Mouse (Mus musculus) neural tube, embryonic 13.5 days (tissue): ENCODE results near the gene Fam131a. TPM values are rescaled to one million over a fixed set of nuclear protein-coding genes. Genes with fewer than 3 reads are reported as not detected.

Source experiments
- ATAC-seq: fragments of 200-750 bp; cut with Nextera tagmentation; 2 replicates; pipeline ENCODE4 v1.8.0; 2017; ENCODE audit warnings: low read depth, mild to moderate bottlenecking, moderate TSS enrichment, moderate library complexity
- H3K27ac ChIP-seq: fragments of 300-500 bp; sonication (generic); replicated peaks from 2 replicates; pipeline ENCODE4 v1.5.1; 2015; ENCODE audit warnings: moderate library complexity, mild to moderate bottlenecking, inconsistent platforms
- H3K27me3 ChIP-seq: fragments of 300-500 bp; sonication (generic); 2 replicates; pipeline ENCODE4 v1.6.1; 2015; ENCODE audit warnings: mild to moderate bottlenecking, inconsistent platforms
- H3K36me3 ChIP-seq: fragments of 300-500 bp; sonication (generic); 2 replicates; pipeline ENCODE4 v1.6.1; 2015; ENCODE audit warnings: mild to moderate bottlenecking, inconsistent platforms
- H3K4me1 ChIP-seq: fragments of 300-500 bp; sonication (generic); replicated peaks from 2 replicates; pipeline ENCODE4 v1.6.1; 2015; ENCODE audit warnings: inconsistent platforms
- H3K4me2 ChIP-seq: fragments of 300-500 bp; sonication (generic); 2 replicates; pipeline ENCODE4 v1.6.1; 2015; ENCODE audit warnings: inconsistent platforms, mild to moderate bottlenecking, moderate library complexity
- H3K4me3 ChIP-seq: fragments of 300-500 bp; sonication (generic); 2 replicates; pipeline ENCODE4 v1.5.1; 2015; ENCODE audit warnings: mild to moderate bottlenecking, inconsistent platforms
- H3K9ac ChIP-seq: fragments of 300-500 bp; sonication (generic); 2 replicates; pipeline ENCODE4 v1.6.1; 2015; ENCODE audit warnings: moderate library complexity, mild to moderate bottlenecking, inconsistent platforms
- H3K9me3 ChIP-seq: fragments of 300-500 bp; sonication (generic); 2 replicates; pipeline ENCODE4 v1.6.1; 2016; ENCODE audit warnings: inconsistent platforms
- WGBS: fragments of 180-500 bp; shearing (Covaris S2); methylation state at CpG from one replicate; pipeline ENCODE4 v1.1.7; 2015; 5-methylcytosine and 5-hydroxymethylcytosine counted together
- polyA plus RNA-seq: library from polyadenylated mRNA; unstranded; fragments of >200 nt; fragmentation: Nextera tagmentation; extraction: Ambion mirVana; gene quantifications from 2 replicates; pipeline ENCODE4 v1.2.1, GENCODE M21; 2015

Fam131a gene
- polyA plus RNA-seq, 1 experiment from 2014 or later, result 27.8 TPM

- no peak overlapping the region for H3K4me2 ChIP-seq
- no peak for ATAC-seq
- WGBS, result 82% methylated on average over 4 of the region's 4 CpGs
- H3K27ac ChIP-seq, result no peak overlapping the region
- H3K4me1 ChIP-seq, result peaks cover 36% of the 10 kb centered on the region
- no peak overlapping the region for H3K9ac ChIP-seq
- H3K9me3 ChIP-seq, result no peaks in the 10 kb centered on the region
- H3K27me3 ChIP-seq, result no peaks in the 10 kb centered on the region
- peaks cover 74% of the 10 kb centered on the region for H3K36me3 ChIP-seq
- H3K4me3 ChIP-seq, result no peak overlapping the region
These were observed 17.8 kb downstream of the Fam131a start for GRCm38 (mm10) chr16:20710810-20711209.

GRCm38 (mm10) chr16:20712190-20712589, 19.1 kb downstream of the Fam131a start:
- no peak overlapping the region for H3K9ac ChIP-seq
- WGBS, result 73% methylated on average over 9 of the region's 9 CpGs
- H3K4me1 ChIP-seq, result peaks cover 47% of the 10 kb centered on the region
- peaks cover 60% of the 10 kb centered on the region for H3K36me3 ChIP-seq
- no peaks in the 10 kb centered on the region for H3K27me3 ChIP-seq
- no peak for ATAC-seq
- H3K9me3 ChIP-seq, result no peaks in the 10 kb centered on the region
- no peak overlapping the region for H3K4me3 ChIP-seq
- H3K27ac ChIP-seq, result no peak overlapping the region
- H3K4me2 ChIP-seq, result no peak overlapping the region

GRCm38 (mm10) chr16:20712889-20713288, 19.8 kb downstream of the Fam131a start:
- ATAC-seq, result no peak
- Histone ChIP-seq H3K4me2 (no peak overlapping the region), H3K27ac (no peak overlapping the region), H3K9ac (no peak overlapping the region; the same call in 1 of the 2 replicates), H3K4me3 (no peak overlapping the region), H3K36me3 (peaks cover 53% of the 10 kb centered on the region), H3K27me3 (no peaks in the 10 kb centered on the region), H3K4me1 (peaks cover 49% of the 10 kb centered on the region), H3K9me3 (no peaks in the 10 kb centered on the region)
- 89% methylated on average over 7 of the region's 7 CpGs for WGBS

- 19% methylated on average over 11 of the region's 11 CpGs for WGBS
- peak overlapping the region; percentile 84 for H3K4me2 ChIP-seq
These were observed 21.5 kb downstream of the Fam131a start for GRCm38 (mm10) chr16:20714307-20715080.

GRCm38 (mm10) chr16:20715161-20715560, 22.1 kb downstream of the Fam131a start:
- 0 out of 2 replicates have a peak overlapping the region, but pooled peaks have one; percentile 93 for H3K27ac ChIP-seq
- peaks cover 52% of the 10 kb centered on the region for H3K4me1 ChIP-seq
- WGBS, result 50% methylated on average over 2 of the region's 2 CpGs
- H3K9me3 ChIP-seq, result no peaks in the 10 kb centered on the region
- H3K27me3 ChIP-seq, result no peaks in the 10 kb centered on the region
- peak overlapping the region; percentile 73 for H3K4me3 ChIP-seq
- H3K4me2 ChIP-seq, result peak overlapping the region; percentile 84
- peak overlapping the region; percentile 90 for H3K9ac ChIP-seq
- peaks cover 35% of the 10 kb centered on the region for H3K36me3 ChIP-seq
- ATAC-seq, result no peak

More at GRCm38 (mm10) chr16:20714307-20715080, 21.5 kb downstream of the Fam131a start:
- H3K4me1 ChIP-seq, result peaks cover 56% of the 10 kb centered on the region
- H3K27me3 ChIP-seq, result no peaks in the 10 kb centered on the region
- H3K9ac ChIP-seq, result peak overlapping the region; percentile 90
- H3K9me3 ChIP-seq, result no peaks in the 10 kb centered on the region
- H3K36me3 ChIP-seq, result peaks cover 38% of the 10 kb centered on the region
- H3K27ac ChIP-seq, result no peak overlapping the region
- no peak for ATAC-seq
- peak overlapping the region; percentile 73 for H3K4me3 ChIP-seq

- Histone ChIP-seq H3K9ac (peak overlapping the region; percentile 90), H3K27me3 (no peaks in the 10 kb centered on the region), H3K4me3 (peak overlapping the region; percentile 73), H3K9me3 (no peaks in the 10 kb centered on the region), H3K4me2 (peak overlapping the region; percentile 84), H3K36me3 (peaks cover 35% of the 10 kb centered on the region), H3K4me1 (peaks cover 52% of the 10 kb centered on the region), H3K27ac (peak overlapping the region; percentile 93)
- ATAC-seq, result no peak
- WGBS, result 1% methylated on average over 12 of the region's 12 CpGs
These were observed 22.5 kb downstream of the Fam131a start for GRCm38 (mm10) chr16:20715566-20715965.

- Histone ChIP-seq H3K9me3 (no peaks in the 10 kb centered on the region), H3K36me3 (peaks cover 35% of the 10 kb centered on the region), H3K27ac (peak overlapping the region; percentile 93), H3K4me1 (peaks cover 52% of the 10 kb centered on the region), H3K27me3 (no peaks in the 10 kb centered on the region), H3K9ac (peak overlapping the region; percentile 90), H3K4me3 (peak overlapping the region; percentile 73), H3K4me2 (peak overlapping the region; percentile 84)
- peak; percentile 84 for ATAC-seq
- WGBS, result 1% methylated on average over 66 of the region's 68 CpGs
These were observed 23.2 kb downstream of the Fam131a start for GRCm38 (mm10) chr16:20715976-20716840.

GRCm38 (mm10) chr16:20716841-20717180, 23.8 kb downstream of the Fam131a start:
- Histone ChIP-seq H3K9ac (peak overlapping the region; percentile 90), H3K4me3 (peak overlapping the region; percentile 73), H3K4me2 (peak overlapping the region; percentile 84), H3K9me3 (no peaks in the 10 kb centered on the region), H3K36me3 (peaks cover 35% of the 10 kb centered on the region), H3K4me1 (peaks cover 52% of the 10 kb centered on the region), H3K27me3 (no peaks in the 10 kb centered on the region), H3K27ac (peak overlapping the region; percentile 93)
- peak; percentile 24 for ATAC-seq
- 1% methylated on average over 8 of the region's 8 CpGs for WGBS

GRCm38 (mm10) chr16:20717181-20717977, 24.3 kb downstream of the Fam131a start, which contains the start of the genes Polr2h and Clcn2:
Polr2h (plus strand) TSS chr16:20717665.
Clcn2 (minus strand) TSS chr16:20717746.
- Histone ChIP-seq H3K27ac (peak within 1 kb of the TSS; percentile 93), H3K27me3 (no peaks in the 10 kb centered on the region), H3K4me1 (peaks cover 52% of the 10 kb centered on the region), H3K4me2 (peak within 1 kb of the TSS; percentile 84), H3K4me3 (peak within 1 kb of the TSS; percentile 73), H3K9me3 (no peaks in the 10 kb centered on the region), H3K36me3 (peaks cover 35% of the 10 kb centered on the region), H3K9ac (peak within 1 kb of the TSS; percentile 90)
- peak; percentile 80 for ATAC-seq
- under 1% methylated on average over 62 of the region's 62 CpGs for WGBS

GRCm38 (mm10) chr16:20717978-20718670, 25.1 kb downstream of the Fam131a start:
- Histone ChIP-seq H3K4me3 (peak overlapping the region; percentile 73), H3K36me3 (peaks cover 30% of the 10 kb centered on the region), H3K9ac (peak overlapping the region; percentile 90), H3K27ac (peak overlapping the region; percentile 93), H3K4me2 (peak overlapping the region; percentile 84), H3K4me1 (peaks cover 47% of the 10 kb centered on the region), H3K27me3 (no peaks in the 10 kb centered on the region), H3K9me3 (no peaks in the 10 kb centered on the region)
- WGBS, result 5% methylated on average over 18 of the region's 18 CpGs
- ATAC-seq, result peak; percentile 7

- no peak overlapping the region for H3K4me3 ChIP-seq
- no peaks in the 10 kb centered on the region for H3K9me3 ChIP-seq
- H3K27ac ChIP-seq, result no peak overlapping the region
- 86% methylated on average over 10 of the region's 10 CpGs for WGBS
- peaks cover 15% of the 10 kb centered on the region for H3K4me1 ChIP-seq
- H3K36me3 ChIP-seq, result peaks cover 29% of the 10 kb centered on the region
- H3K9ac ChIP-seq, result no peak overlapping the region
- H3K27me3 ChIP-seq, result no peaks in the 10 kb centered on the region
- H3K4me2 ChIP-seq, result no peak overlapping the region
- no peak for ATAC-seq
These were observed 28.8 kb downstream of the Fam131a start for GRCm38 (mm10) chr16:20721808-20722207.
